Mouse (Mus musculus): ENCODE results near the gene Pick1. TPM values are rescaled to one million over a fixed set of nuclear protein-coding genes. Genes with fewer than 3 reads are reported as not detected.
"Not testable (repeated sequence)": the region's sequence is repeated elsewhere in the genome, so short reads cannot be mapped to it uniquely, and the experiment has no call there.

The Pick1 gene
- polyA plus RNA-seq, 1 experiment from 2014 or later, result 60.2 TPM

GRCm38 (mm10) chr15:79202575-79202974 is 26.4 kb upstream of the Pick1 start:
- 38% methylated on average over 10 of the region's 10 CpGs for WGBS
- Histone ChIP-seq H3K9me3 (no peaks in the 10 kb centered on the region), H3K4me1 (peaks cover 19% of the 10 kb centered on the region), H3K4me3 (no peak overlapping the region), H3K36me3 (no peaks in the 10 kb centered on the region), H3K27ac (peak overlapping the region; percentile 58), H3K27me3 (0 out of 2 replicates have a peak, but pooled peaks cover 3% of the 10 kb centered on the region), H3K4me2 (replicated peaks) (no peak overlapping the region), H3K9ac (no peak overlapping the region)
- ATAC-seq (ENCODE audit: insufficient number of reproducible peaks, insufficient read depth, low FRiP score, low TSS enrichment), result 0 out of 2 replicates have a peak, but pooled peaks have one; percentile 18

GRCm38 (mm10) chr15:79208211-79208610 is 20.8 kb upstream of the Pick1 start:
- no peaks in the 10 kb centered on the region for H3K27me3 ChIP-seq
- no peak overlapping the region for H3K9ac ChIP-seq
- no peak overlapping the region for H3K4me3 ChIP-seq
- H3K4me1 ChIP-seq, result 0 out of 2 replicates have a peak, but pooled peaks cover 2% of the 10 kb centered on the region
- H3K36me3 ChIP-seq, result no peaks in the 10 kb centered on the region
- no peak overlapping the region for H3K27ac ChIP-seq
- H3K4me2 ChIP-seq (replicated peaks), result no peak overlapping the region
- ATAC-seq (ENCODE audit: insufficient number of reproducible peaks, insufficient read depth, low FRiP score, low TSS enrichment), result no peak
- H3K9me3 ChIP-seq, result no peaks in the 10 kb centered on the region
- WGBS, result 82% methylated on average over 6 of the region's 6 CpGs

- Histone ChIP-seq H3K27me3 (no peaks in the 10 kb centered on the region), H3K27ac (no peak overlapping the region), H3K9me3 (no peaks in the 10 kb centered on the region), H3K4me3 (no peak overlapping the region), H3K36me3 (no peaks in the 10 kb centered on the region), H3K9ac (no peak overlapping the region), H3K4me1 (0 out of 2 replicates have a peak, but pooled peaks cover 2% of the 10 kb centered on the region), H3K4me2 (replicated peaks) (no peak overlapping the region)
- no peak for ATAC-seq (ENCODE audit: insufficient number of reproducible peaks, insufficient read depth, low FRiP score, low TSS enrichment)
- 80% methylated on average over 27 of the region's 27 CpGs for WGBS
Observed at GRCm38 (mm10) chr15:79208758-79209439, 20.1 kb upstream of the Pick1 start.

- Histone ChIP-seq H3K9ac (no peak overlapping the region), H3K9me3 (no peaks in the 10 kb centered on the region), H3K36me3 (no peaks in the 10 kb centered on the region), H3K27me3 (no peaks in the 10 kb centered on the region), H3K4me2 (replicated peaks) (no peak overlapping the region), H3K4me1 (0 out of 2 replicates have a peak, but pooled peaks cover 2% of the 10 kb centered on the region), H3K27ac (0 out of 2 replicates have a peak overlapping the region, but pooled peaks have one; percentile 18), H3K4me3 (no peak overlapping the region)
- WGBS, result 71% methylated on average over 2 of the region's 2 CpGs
- no peak for ATAC-seq (ENCODE audit: insufficient number of reproducible peaks, insufficient read depth, low FRiP score, low TSS enrichment)
Observed at GRCm38 (mm10) chr15:79210357-79210756, 18.6 kb upstream of the Pick1 start.

- Histone ChIP-seq H3K27me3 (no peaks in the 10 kb centered on the region), H3K4me3 (no peak overlapping the region), H3K36me3 (no peaks in the 10 kb centered on the region), H3K4me1 (0 out of 2 replicates have a peak, but pooled peaks cover 2% of the 10 kb centered on the region), H3K27ac (peak overlapping the region; percentile 66; the same call in 1 of the 2 replicates), H3K9ac (no peak overlapping the region), H3K9me3 (no peaks in the 10 kb centered on the region), H3K4me2 (replicated peaks) (no peak overlapping the region)
- ATAC-seq (ENCODE audit: insufficient number of reproducible peaks, insufficient read depth, low FRiP score, low TSS enrichment), result peak; percentile 67; the same call in 1 of the 2 replicates
- WGBS, result 51% methylated on average over 26 of the region's 26 CpGs
Observed at GRCm38 (mm10) chr15:79212750-79213446, 16.1 kb upstream of the Pick1 start.

GRCm38 (mm10) chr15:79213591-79213990 is 15.4 kb upstream of the Pick1 start:
- 0 out of 2 replicates have a peak overlapping the region, but pooled peaks have one; percentile 23 for H3K27ac ChIP-seq
- H3K9ac ChIP-seq, result no peak overlapping the region
- no peak for ATAC-seq (ENCODE audit: insufficient number of reproducible peaks, insufficient read depth, low FRiP score, low TSS enrichment)
- 77% methylated on average over 6 of the region's 6 CpGs for WGBS
- H3K36me3 ChIP-seq, result no peaks in the 10 kb centered on the region
- H3K4me1 ChIP-seq, result 0 out of 2 replicates have a peak, but pooled peaks cover 2% of the 10 kb centered on the region
- no peak overlapping the region for H3K4me2 ChIP-seq (replicated peaks)
- no peaks in the 10 kb centered on the region for H3K27me3 ChIP-seq
- H3K4me3 ChIP-seq, result no peak overlapping the region
- H3K9me3 ChIP-seq, result no peaks in the 10 kb centered on the region

- 80% methylated on average over 3 of the region's 3 CpGs for WGBS
Observed at GRCm38 (mm10) chr15:79216191-79216590, 12.8 kb upstream of the Pick1 start.

GRCm38 (mm10) chr15:79219572-79219971 is 9.4 kb upstream of the Pick1 start:
- no peaks in the 10 kb centered on the region for H3K9me3 ChIP-seq
- no peak overlapping the region for H3K27ac ChIP-seq
- no peak overlapping the region for H3K9ac ChIP-seq
- no peak for ATAC-seq (ENCODE audit: insufficient number of reproducible peaks, insufficient read depth, low FRiP score, low TSS enrichment)
- 0% methylated on average over 1 of the region's 1 CpGs for WGBS
- H3K4me3 ChIP-seq, result no peak overlapping the region
- H3K36me3 ChIP-seq, result no peaks in the 10 kb centered on the region
- no peak overlapping the region for H3K4me2 ChIP-seq (replicated peaks)
- no peaks in the 10 kb centered on the region for H3K27me3 ChIP-seq
- H3K4me1 ChIP-seq, result peaks cover 14% of the 10 kb centered on the region

More at GRCm38 (mm10) chr15:79216191-79216590, 12.8 kb upstream of the Pick1 start:
- Histone ChIP-seq H3K27me3 (no peaks in the 10 kb centered on the region), H3K4me3 (no peak overlapping the region), H3K36me3 (no peaks in the 10 kb centered on the region), H3K9ac (no peak overlapping the region), H3K27ac (no peak overlapping the region), H3K4me2 (replicated peaks) (no peak overlapping the region), H3K4me1 (0 out of 2 replicates have a peak, but pooled peaks cover 2% of the 10 kb centered on the region), H3K9me3 (no peaks in the 10 kb centered on the region)
- ATAC-seq (ENCODE audit: insufficient number of reproducible peaks, insufficient read depth, low FRiP score, low TSS enrichment), result no peak

- Histone ChIP-seq H3K9ac (no peak overlapping the region), H3K4me2 (replicated peaks) (no peak overlapping the region), H3K27me3 (no peaks in the 10 kb centered on the region), H3K9me3 (no peaks in the 10 kb centered on the region), H3K36me3 (no peaks in the 10 kb centered on the region), H3K27ac (no peak overlapping the region), H3K4me3 (no peak overlapping the region), H3K4me1 (peaks cover 16% of the 10 kb centered on the region)
- no peak for ATAC-seq (ENCODE audit: insufficient number of reproducible peaks, insufficient read depth, low FRiP score, low TSS enrichment)
- 2% methylated on average over 5 of the region's 5 CpGs for WGBS
Observed at GRCm38 (mm10) chr15:79223641-79224040, 5.3 kb upstream of the Pick1 start.

GRCm38 (mm10) chr15:79224685-79225084 is 4.3 kb upstream of the Pick1 start:
- H3K4me2 ChIP-seq (replicated peaks), result no peak overlapping the region
- H3K36me3 ChIP-seq, result no peaks in the 10 kb centered on the region
- WGBS, result 11% methylated on average over 5 of the region's 5 CpGs
- no peak overlapping the region for H3K27ac ChIP-seq
- no peaks in the 10 kb centered on the region for H3K9me3 ChIP-seq
- H3K9ac ChIP-seq, result no peak overlapping the region
- ATAC-seq (ENCODE audit: insufficient number of reproducible peaks, insufficient read depth, low FRiP score, low TSS enrichment), result 0 out of 2 replicates have a peak, but pooled peaks have one; percentile 48
- H3K27me3 ChIP-seq, result no peaks in the 10 kb centered on the region
- H3K4me1 ChIP-seq, result peaks cover 18% of the 10 kb centered on the region
- H3K4me3 ChIP-seq, result no peak overlapping the region

GRCm38 (mm10) chr15:79225780-79226179 is 3.2 kb upstream of the Pick1 start:
- H3K27ac ChIP-seq; H3K27me3 ChIP-seq; H3K9me3 ChIP-seq; H3K4me2 ChIP-seq (replicated peaks); H3K4me3 ChIP-seq; H3K36me3 ChIP-seq; ATAC-seq (ENCODE audit: insufficient number of reproducible peaks, insufficient read depth, low FRiP score, low TSS enrichment); H3K9ac ChIP-seq: not testable (repeated sequence)
- WGBS, result 71% methylated on average over 2 of the region's 2 CpGs
- H3K4me1 ChIP-seq, result peaks cover 26% of the 10 kb centered on the region

- Histone ChIP-seq H3K4me2 (replicated peaks) (no peak overlapping the region), H3K4me3 (no peak overlapping the region), H3K27ac (no peak overlapping the region), H3K4me1 (peaks cover 2% of the 10 kb centered on the region), H3K9me3 (no peaks in the 10 kb centered on the region), H3K27me3 (no peaks in the 10 kb centered on the region), H3K36me3 (peaks cover 63% of the 10 kb centered on the region), H3K9ac (no peak overlapping the region)
- 85% methylated on average over 9 of the region's 9 CpGs for WGBS
- ATAC-seq (ENCODE audit: insufficient number of reproducible peaks, insufficient read depth, low FRiP score, low TSS enrichment), result no peak
Observed at GRCm38 (mm10) chr15:79235268-79235667, 6.3 kb downstream of the Pick1 start.

All from embryonic facial prominence, embryonic 12.5 days (tissue).